Mouse (Mus musculus) heart, embryonic 11.5 days (tissue): ENCODE results near the gene Lonrf2. TPM values are rescaled to one million over a fixed set of nuclear protein-coding genes. Genes with fewer than 3 reads are reported as not detected.

Experiments
- ATAC-seq: fragments of 200-750 bp; cut with Nextera tagmentation; replicated peaks from 2 replicates; pipeline ENCODE4 v1.8.0; 2017; ENCODE audit warnings: moderate library complexity; ENCODE audit not compliant: insufficient number of reproducible peaks, low FRiP score, low TSS enrichment
- H3K27ac ChIP-seq: fragments of 300-500 bp; sonication (generic); 2 replicates; pipeline ENCODE4 v1.5.1; 2014; ENCODE audit warnings: mild to moderate bottlenecking, low read depth, low read length
- H3K27me3 ChIP-seq: fragments of 300-500 bp; sonication (generic); 2 replicates; pipeline ENCODE4 v1.6.1; 2014; ENCODE audit warnings: mild to moderate bottlenecking, low read length, mixed read lengths; ENCODE audit not compliant: control insufficient read depth, insufficient read depth
- H3K36me3 ChIP-seq: fragments of 300-500 bp; sonication (generic); 2 replicates; pipeline ENCODE4 v1.6.1; 2014; ENCODE audit warnings: mild to moderate bottlenecking, low read length, moderate library complexity, mixed read lengths; ENCODE audit not compliant: control insufficient read depth, insufficient read depth
- H3K4me1 ChIP-seq: fragments of 300-500 bp; sonication (generic); 2 replicates; pipeline ENCODE4 v1.6.1; 2014; ENCODE audit warnings: low read length; ENCODE audit not compliant: control insufficient read depth, insufficient read depth
- H3K4me2 ChIP-seq: fragments of 300-500 bp; sonication (generic); 2 replicates; pipeline ENCODE4 v1.6.1; 2014; ENCODE audit warnings: mild to moderate bottlenecking, moderate library complexity
- H3K4me3 ChIP-seq: fragments of 300-500 bp; sonication (generic); 2 replicates; pipeline ENCODE4 v1.5.1; 2014; ENCODE audit warnings: low read depth, low read length
- H3K9ac ChIP-seq: fragments of 300-500 bp; sonication (generic); 2 replicates; pipeline ENCODE4 v1.6.1; 2014; ENCODE audit warnings: mild to moderate bottlenecking, low read depth, low read length, moderate library complexity
- H3K9me3 ChIP-seq: fragments of 300-500 bp; sonication (generic); replicated peaks from 2 replicates; pipeline ENCODE4 v1.6.1; 2016; ENCODE audit warnings: low read length; ENCODE audit not compliant: control insufficient read depth
- WGBS: fragments of 180-500 bp; shearing (Covaris S2); extraction: QIAGEN DNeasy Blood & Tissue Kit; methylation state at CpG from one replicate; pipeline ENCODE4 v1.1.7; 2014; ENCODE audit not compliant: insufficient replicate concordance; 5-methylcytosine and 5-hydroxymethylcytosine counted together
- polyA plus RNA-seq: library from polyadenylated mRNA; unstranded; fragments of >200 nt; fragmentation: Nextera tagmentation; extraction: Ambion mirVana; gene quantifications from 2 replicates; pipeline ENCODE4 v1.2.1, GENCODE M21; 2014

Gene Lonrf2
- polyA plus RNA-seq, 1 experiment from 2014 or later, result 0.93 TPM

GRCm38 (mm10) chr1:38760424-38760823 lies 76.1 kb downstream of the Lonrf2 start:
- Histone ChIP-seq H3K27ac (no peak overlapping the region), H3K4me2 (no peak overlapping the region), H3K9me3 (no peaks in the 10 kb centered on the region), H3K27me3 (no peaks in the 10 kb centered on the region), H3K4me3 (no peak overlapping the region), H3K36me3 (no peaks in the 10 kb centered on the region), H3K9ac (no peak overlapping the region), H3K4me1 (peaks cover 7% of the 10 kb centered on the region)
- 0 out of 2 replicates have a peak, but pooled peaks have one; percentile 14 for ATAC-seq
- WGBS, result 33% methylated on average over 9 of the region's 9 CpGs

DNA sequence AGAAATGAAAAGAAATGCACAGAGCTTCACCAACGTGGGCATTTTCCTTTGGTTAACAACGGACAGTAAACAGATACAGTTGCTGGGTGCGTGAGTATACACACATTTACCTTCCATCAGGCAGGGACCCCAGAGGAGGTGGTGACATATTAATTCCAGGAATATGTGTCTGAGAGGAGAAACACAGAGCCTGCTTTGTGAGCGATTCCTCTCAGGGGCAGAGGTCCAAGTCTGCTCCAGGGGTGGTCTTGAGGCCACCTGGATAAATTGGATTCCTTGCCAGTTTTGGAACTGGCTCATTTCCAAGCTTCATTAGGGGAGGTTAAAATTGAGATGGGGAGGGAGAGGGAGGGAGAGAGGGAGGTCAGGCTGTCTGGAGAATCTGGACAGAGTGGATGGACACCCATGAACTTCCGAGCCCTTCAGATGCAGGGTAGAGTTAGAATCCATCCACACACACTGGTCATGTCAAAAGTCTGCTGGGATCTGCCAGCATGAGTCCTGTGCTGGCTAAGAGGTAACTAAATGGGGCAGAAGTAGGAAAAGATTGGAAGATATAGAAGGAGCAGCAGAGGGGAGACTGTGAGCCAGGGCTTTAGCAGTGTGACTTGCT lies 78.6 kb downstream of the Lonrf2 start:
- no peak for ATAC-seq
- Histone ChIP-seq H3K4me2 (no peak overlapping the region), H3K36me3 (no peaks in the 10 kb centered on the region), H3K4me1 (peaks cover 4% of the 10 kb centered on the region), H3K27me3 (no peaks in the 10 kb centered on the region), H3K27ac (no peak overlapping the region), H3K9me3 (no peaks in the 10 kb centered on the region), H3K9ac (no peak overlapping the region), H3K4me3 (no peak overlapping the region)
- WGBS, result 47% methylated on average over 5 of the region's 5 CpGs

- Histone ChIP-seq H3K27me3 (no peaks in the 10 kb centered on the region), H3K9me3 (no peaks in the 10 kb centered on the region), H3K4me1 (no peaks in the 10 kb centered on the region), H3K36me3 (no peaks in the 10 kb centered on the region), H3K27ac (no peak overlapping the region), H3K4me2 (no peak overlapping the region), H3K4me3 (no peak overlapping the region), H3K9ac (no peak overlapping the region)
- WGBS, result 61% methylated on average over 1 of the region's 1 CpGs
- ATAC-seq, result no peak
Measured at GRCm38 (mm10) chr1:38743863-38744262, 92.6 kb downstream of the Lonrf2 start.

Other genes starting within 250 kb of the Lonrf2 start
- gene Aff3, start 171.8 kb downstream of the Lonrf2 start, polyA plus RNA-seq, result 6.6 and 6.7 TPM in 2 replicates
- gene Chst10, start 61.5 kb upstream of the Lonrf2 start, polyA plus RNA-seq, result 5.9 and 7.1 TPM in 2 replicates
- not detected in 2 replicates for gene Nms, start 102.4 kb upstream of the Lonrf2 start, polyA plus RNA-seq
- gene Pdcl3, start 148.9 kb upstream of the Lonrf2 start, polyA plus RNA-seq, result 145 and 146 TPM in 2 replicates